Mouse (Mus musculus) induced T-regulatory cell, adult 2 months (primary cell): ENCODE data around the gene Ptrh1.

Source experiments
- DNase-seq: peaks from one replicate; pipeline ENCODE4 v3.0.0-alpha.2; 2012; ENCODE audit warnings: low read depth

Gene Ptrh1

DNA sequence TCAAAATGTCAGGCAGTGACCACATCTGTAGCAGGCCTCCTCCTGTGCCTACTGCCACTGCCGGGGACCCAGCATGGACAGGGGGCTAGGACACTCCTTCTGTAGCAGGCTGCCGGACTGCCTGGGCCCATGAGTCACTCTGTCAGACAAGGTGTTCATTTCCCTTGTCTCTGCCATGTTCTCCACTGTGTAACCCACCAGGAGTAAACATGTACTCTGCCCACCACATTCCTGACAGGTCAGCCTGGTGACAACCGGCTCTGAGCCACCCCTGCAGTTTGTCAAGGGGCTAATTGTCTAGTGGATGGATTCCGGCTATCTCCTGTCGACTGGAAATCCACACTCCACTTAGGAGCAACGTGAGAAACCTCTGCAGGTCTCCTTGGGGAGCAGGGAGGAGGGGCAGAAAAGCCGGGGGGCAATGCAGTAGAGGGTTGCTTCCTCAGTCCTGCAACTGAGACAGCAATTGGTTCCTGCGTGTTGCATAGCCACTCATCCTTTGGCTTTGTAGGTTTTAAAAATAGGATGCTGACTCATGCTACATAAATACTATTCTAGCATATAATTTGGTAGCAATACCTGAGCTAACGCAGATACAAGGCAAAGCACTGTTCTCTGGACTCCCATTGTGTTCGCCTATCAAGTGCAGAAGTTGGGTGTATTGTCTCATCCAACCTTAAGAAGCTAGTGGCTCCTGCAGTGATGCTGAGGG lies 22.8 kb downstream of the Ptrh1 start:
- DNase-seq = no peak

DNA sequence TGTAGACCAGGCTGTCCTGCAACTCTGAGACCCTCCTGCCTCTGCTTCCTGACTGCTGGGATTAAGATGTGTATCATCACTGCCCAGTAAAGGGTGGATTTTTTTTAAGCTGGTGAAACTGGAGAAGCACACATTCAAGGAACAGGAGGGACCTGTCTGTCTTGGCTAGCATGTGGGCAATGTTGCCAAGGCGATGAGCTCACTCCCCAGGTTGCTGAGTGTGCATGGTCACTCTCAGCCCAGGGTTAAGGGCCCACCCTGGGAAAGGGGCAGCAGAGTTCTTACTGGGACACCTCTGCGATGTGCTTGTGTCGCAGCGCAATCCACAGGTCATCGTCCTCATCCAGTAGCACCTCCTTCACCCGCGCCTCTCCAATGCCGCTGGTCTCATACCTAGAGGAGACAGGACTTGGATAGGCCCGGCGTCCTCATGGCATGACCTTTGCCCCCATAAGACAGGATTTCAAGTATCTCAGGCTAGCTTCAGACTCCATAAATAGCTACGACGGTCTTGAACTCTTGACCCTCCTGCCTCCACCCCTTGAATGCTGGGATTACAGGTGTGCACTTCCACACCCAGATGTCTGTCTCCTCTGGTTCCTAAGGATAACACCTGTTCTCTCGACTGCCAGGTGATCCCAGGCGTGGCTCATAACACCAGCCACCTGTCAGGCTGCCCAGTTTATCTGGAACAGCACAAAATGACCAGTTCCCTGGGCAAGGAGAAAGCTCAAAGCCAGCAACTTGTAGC lies 33.4 kb downstream of the Ptrh1 start:
- no peak for DNase-seq

DNA sequence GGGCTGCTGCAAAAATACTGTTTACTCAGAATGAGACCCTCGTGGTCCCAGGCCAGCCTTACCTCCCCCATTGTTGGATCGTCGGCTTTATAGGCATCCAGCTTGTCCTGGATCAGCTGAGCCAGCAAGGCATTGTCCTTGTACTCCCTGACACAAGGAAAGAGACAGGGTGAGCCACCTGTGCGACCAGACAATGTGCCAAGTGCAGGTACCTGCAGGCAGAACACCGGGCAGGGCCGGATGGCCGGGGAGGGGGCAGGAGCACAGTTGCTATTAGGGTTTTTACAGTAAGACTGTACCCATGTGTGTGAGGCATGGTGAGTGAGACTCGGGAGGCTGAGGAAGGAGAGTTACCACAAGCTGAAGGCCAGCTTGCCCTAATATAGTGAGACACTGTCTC lies 36.4 kb downstream of the Ptrh1 start:
- DNase-seq = no peak

GRCm38 (mm10) chr2:32816497-32816896 lies 40.9 kb downstream of the Ptrh1 start:
- DNase-seq = no peak

DNA sequence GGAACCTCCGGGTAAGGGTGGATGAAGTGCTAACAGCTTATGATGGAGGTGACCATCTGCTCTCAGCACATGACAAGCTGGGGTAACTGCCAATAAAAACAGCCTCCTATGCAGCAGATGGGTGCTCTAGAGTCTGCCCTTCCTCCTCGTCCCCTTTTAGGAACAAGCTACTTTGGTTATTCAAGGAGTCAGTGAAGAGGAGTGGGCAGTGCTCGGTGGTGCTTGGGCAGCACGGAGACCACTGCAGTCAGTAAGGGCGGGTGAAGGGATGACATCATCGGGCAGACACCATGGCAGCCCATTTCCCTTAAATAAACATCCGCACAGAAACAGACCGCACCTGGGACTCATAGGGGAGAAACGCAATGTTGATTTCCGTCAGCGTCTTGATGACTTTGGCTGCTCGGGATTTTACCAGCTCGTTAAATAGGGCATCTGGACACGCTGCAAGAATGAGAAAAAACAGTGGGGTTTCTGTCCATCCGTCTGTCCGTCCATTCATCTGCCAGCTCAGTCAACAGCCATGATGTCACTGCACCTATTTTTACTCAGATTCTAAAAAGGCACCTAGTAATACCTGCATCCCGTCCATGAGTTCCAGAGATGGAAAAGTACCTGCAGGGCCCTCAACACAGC lies 41.5 kb downstream of the Ptrh1 start:
- no peak for DNase-seq

- no peak for DNase-seq
Measured at GRCm38 (mm10) chr2:32817589-32817988, 42.0 kb downstream of the Ptrh1 start.

- no peak for DNase-seq
Measured at GRCm38 (mm10) chr2:32818208-32818607, 42.6 kb downstream of the Ptrh1 start.

- DNase-seq = peak; percentile 81
Measured at GRCm38 (mm10) chr2:32821041-32821802, 45.6 kb downstream of the Ptrh1 start.

DNA sequence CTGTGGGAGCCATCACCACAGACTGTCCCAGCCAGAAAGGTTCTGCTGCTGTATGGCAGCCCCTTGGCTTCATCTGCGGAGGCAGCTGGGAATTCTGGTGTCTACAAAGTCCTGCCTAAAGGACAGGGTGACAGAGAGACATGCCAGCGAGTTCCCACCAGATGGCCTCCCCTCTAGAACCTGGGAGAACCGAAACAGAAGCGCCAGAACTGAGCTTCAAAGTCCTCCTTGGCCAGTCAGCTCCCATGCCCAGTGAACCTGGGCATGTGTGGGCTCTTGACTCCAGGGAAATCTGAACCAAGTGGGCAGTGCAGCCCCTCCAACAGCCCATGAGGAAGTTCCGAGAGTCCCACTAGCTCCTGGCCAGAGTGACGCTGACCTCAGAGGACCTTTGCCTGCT lies 47.1 kb downstream of the Ptrh1 start:
- no peak for DNase-seq

DNA sequence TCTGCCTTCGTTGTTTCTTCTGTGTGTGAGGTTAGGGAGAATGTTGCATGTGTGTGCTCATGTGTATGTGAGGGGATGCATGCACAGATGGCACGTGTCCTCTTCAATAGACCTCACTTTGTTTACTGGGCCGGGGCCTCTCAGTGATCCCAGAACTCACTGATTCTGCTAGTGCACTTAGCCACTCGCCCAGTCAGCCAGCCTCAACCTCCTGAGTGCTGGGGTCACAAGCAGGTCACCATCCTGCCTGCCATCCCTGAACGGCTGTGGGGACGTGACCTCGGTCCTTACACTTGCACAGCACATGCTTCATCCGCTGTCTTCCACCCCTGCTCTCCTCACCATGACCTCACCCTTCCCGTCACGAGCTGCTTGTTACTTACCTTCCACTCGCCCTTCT lies 47.6 kb downstream of the Ptrh1 start:
- DNase-seq = no peak

GRCm38 (mm10) chr2:32823579-32824154 lies 48.1 kb downstream of the Ptrh1 start:
- DNase-seq = no peak

DNA sequence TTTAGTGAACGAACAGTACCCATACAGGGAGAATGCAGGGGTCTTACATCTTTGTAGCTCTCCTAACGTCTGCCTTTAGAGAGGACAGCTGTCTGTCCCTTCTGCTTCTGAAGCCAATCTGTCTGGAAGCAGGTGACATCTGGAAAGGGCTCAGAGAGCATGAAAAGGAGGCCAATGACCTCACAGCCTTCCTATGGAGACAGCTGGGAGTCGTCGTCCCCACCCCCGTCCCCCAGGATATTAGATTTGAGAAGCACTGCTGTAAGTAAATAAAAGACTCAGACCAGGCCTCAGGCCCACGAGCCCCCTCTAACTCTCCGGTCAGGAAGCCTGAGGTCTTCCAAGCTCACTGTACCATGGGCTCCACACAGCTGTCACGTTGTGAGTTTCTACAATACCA lies 48.6 kb downstream of the Ptrh1 start:
- no peak for DNase-seq

DNA sequence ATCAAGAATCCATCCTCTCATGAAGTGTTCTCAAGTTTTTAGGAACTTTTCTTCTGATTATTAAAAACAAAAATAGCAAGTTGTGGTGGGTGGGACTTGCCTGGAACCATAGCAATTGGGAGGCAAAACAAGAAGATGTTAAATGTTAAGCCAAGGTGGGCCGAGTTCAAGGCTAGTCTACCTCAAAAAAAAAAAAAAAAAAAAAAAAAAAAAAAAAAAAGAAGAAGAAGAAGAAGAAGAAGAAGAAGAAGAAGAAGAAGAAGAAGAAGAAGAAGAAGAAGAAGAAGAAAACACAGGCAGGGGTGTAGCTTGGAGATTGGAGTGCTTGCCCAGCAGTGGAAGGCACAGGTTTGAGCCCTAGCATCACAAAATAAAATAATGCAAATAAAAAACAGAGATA lies 49.2 kb downstream of the Ptrh1 start:
- no peak for DNase-seq

GRCm38 (mm10) chr2:32825796-32826195 lies 50.2 kb downstream of the Ptrh1 start:
- DNase-seq = no peak
